Mouse (Mus musculus) embryonic facial prominence, embryonic 13.5 days (tissue): ENCODE data around the gene Zfpm1. TPM values are rescaled to one million over a fixed set of nuclear protein-coding genes. Genes with fewer than 3 reads are reported as not detected.

Experiments
- ATAC-seq: fragments of 200-750 bp; cut with Nextera tagmentation; 2 replicates; pipeline ENCODE4 v1.8.0; 2017; ENCODE audit warnings: low read depth; ENCODE audit not compliant: insufficient number of reproducible peaks, insufficient read depth, low FRiP score, low TSS enrichment
- H3K27ac ChIP-seq: fragments of 300-500 bp; sonication (generic); 2 replicates; pipeline ENCODE4 v1.5.1; 2015; ENCODE audit warnings: moderate library complexity, mild to moderate bottlenecking, inconsistent platforms
- H3K27me3 ChIP-seq: fragments of 300-500 bp; sonication (generic); 2 replicates; pipeline ENCODE4 v1.6.1; 2015; ENCODE audit warnings: mild to moderate bottlenecking, inconsistent platforms
- H3K36me3 ChIP-seq: fragments of 300-500 bp; sonication (generic); 2 replicates; pipeline ENCODE4 v1.6.1; 2015; ENCODE audit warnings: mild to moderate bottlenecking, inconsistent platforms
- H3K4me1 ChIP-seq: fragments of 300-500 bp; sonication (generic); 2 replicates; pipeline ENCODE4 v1.6.1; 2015; ENCODE audit warnings: inconsistent platforms
- H3K4me2 ChIP-seq: fragments of 300-500 bp; sonication (generic); 2 replicates; pipeline ENCODE4 v1.6.1; 2015; ENCODE audit warnings: moderate library complexity, mild to moderate bottlenecking, inconsistent platforms
- H3K4me3 ChIP-seq: fragments of 300-500 bp; sonication (generic); 2 replicates; pipeline ENCODE4 v1.5.1; 2015; ENCODE audit warnings: mild to moderate bottlenecking, inconsistent platforms
- H3K9ac ChIP-seq: fragments of 300-500 bp; sonication (generic); 2 replicates; pipeline ENCODE4 v1.6.1; 2015; ENCODE audit warnings: mild to moderate bottlenecking, inconsistent platforms
- H3K9me3 ChIP-seq: fragments of 300-500 bp; sonication (generic); 2 replicates; pipeline ENCODE4 v1.6.1; 2016; ENCODE audit warnings: inconsistent platforms
- WGBS: fragments of 180-500 bp; shearing (Covaris S2); methylation state at CpG from one replicate; pipeline ENCODE4 v1.1.7; 2015; ENCODE audit warnings: mixed read lengths; 5-methylcytosine and 5-hydroxymethylcytosine counted together
- polyA plus RNA-seq: library from polyadenylated mRNA; unstranded; fragments of >200 nt; fragmentation: Nextera tagmentation; extraction: Ambion mirVana; gene quantifications from 2 replicates; pipeline ENCODE4 v1.2.1, GENCODE M21; 2015

Zfpm1 gene
- polyA plus RNA-seq, 1 experiment from 2014 or later = 1.7 TPM

DNA sequence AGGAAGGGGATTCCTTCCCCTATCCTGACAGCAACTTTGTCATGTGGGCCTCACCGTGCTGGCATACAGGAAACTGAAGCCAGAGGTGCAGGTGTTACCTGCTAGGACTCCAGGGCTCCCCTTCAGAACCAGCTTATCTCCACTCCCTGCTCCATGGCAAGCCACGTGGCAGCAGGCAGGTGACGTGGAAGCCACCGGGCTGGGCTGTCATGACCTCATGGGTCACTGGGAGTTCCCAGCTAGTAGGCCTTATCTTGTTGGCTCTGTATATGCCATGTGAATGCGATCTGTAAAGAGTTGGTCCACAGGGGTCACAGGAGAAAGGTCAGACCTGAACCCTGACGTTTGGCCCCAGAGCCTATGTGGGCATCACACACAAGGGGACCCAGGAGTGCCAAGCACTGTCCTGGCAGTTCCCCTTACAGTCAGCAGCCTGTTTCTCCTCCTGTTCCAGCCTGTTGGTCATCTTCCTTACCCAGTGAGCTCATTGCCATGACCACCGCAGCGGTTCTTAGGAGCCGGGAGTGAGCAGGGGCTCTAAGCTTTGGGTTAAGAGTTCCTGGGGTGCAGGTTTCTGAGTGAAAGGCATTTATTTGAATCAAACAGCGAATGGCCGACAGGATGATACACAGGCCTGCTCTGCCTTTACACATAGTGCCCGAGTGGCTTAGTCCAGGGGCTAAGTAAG is 48.6 kb downstream of the Zfpm1 start:
- Histone ChIP-seq H3K4me2 (no peak overlapping the region), H3K27ac (peak overlapping the region; percentile 23; the same call in 1 of the 2 replicates), H3K9me3 (no peaks in the 10 kb centered on the region), H3K9ac (no peak overlapping the region), H3K4me1 (peaks cover 20% of the 10 kb centered on the region), H3K36me3 (peaks cover 17% of the 10 kb centered on the region), H3K27me3 (peaks cover 17% of the 10 kb centered on the region), H3K4me3 (no peak overlapping the region)
- 78% methylated on average over 12 of the region's 12 CpGs for WGBS
- ATAC-seq = no peak

DNA sequence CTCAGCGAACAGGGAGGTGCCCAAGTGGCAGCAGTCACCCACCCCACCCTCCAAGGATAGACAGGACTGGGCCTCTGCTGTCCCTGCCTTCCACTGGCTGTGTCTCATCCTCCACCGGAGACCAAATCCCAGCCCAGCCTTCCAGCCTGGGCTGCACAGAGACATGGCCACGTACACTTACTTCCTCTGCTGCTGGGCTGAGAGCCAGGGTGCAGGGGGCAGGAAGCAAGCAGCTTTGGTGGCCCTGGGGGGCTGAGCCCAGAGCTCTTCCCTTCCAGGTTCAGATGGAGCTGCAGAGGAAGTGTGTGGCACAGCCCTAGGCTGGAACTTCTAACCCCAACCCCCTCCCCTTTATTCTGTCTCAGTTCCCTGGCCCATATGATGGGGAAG is 49.2 kb downstream of the Zfpm1 start:
- Histone ChIP-seq H3K36me3 (peaks cover 18% of the 10 kb centered on the region), H3K27me3 (peaks cover 23% of the 10 kb centered on the region), H3K4me2 (no peak overlapping the region), H3K9ac (no peak overlapping the region), H3K9me3 (no peaks in the 10 kb centered on the region), H3K27ac (peak overlapping the region; percentile 23; the same call in 1 of the 2 replicates), H3K4me3 (no peak overlapping the region), H3K4me1 (peaks cover 21% of the 10 kb centered on the region)
- ATAC-seq = no peak
- WGBS = 66% methylated on average over 3 of the region's 3 CpGs

DNA sequence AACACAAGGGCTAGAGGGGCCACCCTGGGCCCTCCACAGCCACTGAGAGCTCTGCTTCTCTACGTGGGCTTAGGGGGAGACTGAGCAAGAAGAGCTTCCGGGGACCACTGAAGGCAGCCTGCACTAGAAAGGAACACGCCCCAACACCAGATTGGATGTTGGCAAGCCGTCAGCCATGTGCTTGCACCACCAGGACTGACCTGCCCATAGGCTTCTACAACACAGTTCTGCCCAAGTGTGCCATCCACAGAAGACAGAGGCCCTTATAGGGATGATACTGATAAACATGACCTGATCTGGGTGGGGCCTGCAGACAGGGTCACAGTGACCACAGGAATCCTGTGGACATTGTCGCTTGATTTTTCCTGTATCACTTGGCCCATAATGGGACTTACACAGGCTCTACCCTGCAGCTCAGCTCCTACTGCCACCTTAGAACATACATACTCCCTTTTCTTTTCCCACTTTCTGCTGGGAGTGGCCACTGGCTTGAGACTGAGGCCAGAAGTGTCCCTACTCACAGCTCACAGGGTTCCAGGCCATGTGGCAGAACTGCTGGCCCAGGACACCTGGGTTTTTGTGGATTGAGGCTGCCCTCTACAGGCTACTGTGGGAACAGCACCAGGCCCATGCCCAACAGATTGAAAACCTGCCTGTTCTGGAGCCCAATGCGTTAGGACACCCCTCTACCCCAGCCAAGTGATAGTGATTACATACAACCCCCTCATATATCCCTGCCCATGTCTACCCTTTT is 51.0 kb downstream of the Zfpm1 start:
- no peaks in the 10 kb centered on the region for H3K9me3 ChIP-seq
- H3K27me3 ChIP-seq = peaks cover 41% of the 10 kb centered on the region
- no peak overlapping the region for H3K4me2 ChIP-seq
- H3K36me3 ChIP-seq = peaks cover 18% of the 10 kb centered on the region
- H3K27ac ChIP-seq = no peak overlapping the region
- ATAC-seq = no peak
- 73% methylated on average over 6 of the region's 6 CpGs for WGBS
- peaks cover 23% of the 10 kb centered on the region for H3K4me1 ChIP-seq
- no peak overlapping the region for H3K9ac ChIP-seq
- no peak overlapping the region for H3K4me3 ChIP-seq

DNA sequence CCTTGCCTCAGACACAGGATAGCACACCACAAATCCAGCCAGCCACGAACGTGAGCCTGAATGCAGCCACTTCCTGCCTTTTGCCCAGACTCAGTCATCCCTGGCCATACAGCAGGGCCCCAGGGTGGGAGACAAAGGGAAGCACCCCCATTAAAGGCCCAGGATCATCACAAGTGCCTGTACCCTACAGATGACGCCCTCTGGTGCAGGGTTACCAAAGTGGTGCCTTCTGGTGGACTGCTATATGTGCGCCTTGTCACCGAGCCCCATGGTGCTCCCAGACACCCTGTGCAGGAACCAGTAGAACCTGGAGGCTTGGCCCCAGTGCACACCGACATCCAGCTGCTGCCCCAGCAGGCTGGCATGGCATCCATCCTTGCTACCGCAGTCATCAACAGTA is 51.6 kb downstream of the Zfpm1 start:
- peaks cover 47% of the 10 kb centered on the region for H3K27me3 ChIP-seq

DNA sequence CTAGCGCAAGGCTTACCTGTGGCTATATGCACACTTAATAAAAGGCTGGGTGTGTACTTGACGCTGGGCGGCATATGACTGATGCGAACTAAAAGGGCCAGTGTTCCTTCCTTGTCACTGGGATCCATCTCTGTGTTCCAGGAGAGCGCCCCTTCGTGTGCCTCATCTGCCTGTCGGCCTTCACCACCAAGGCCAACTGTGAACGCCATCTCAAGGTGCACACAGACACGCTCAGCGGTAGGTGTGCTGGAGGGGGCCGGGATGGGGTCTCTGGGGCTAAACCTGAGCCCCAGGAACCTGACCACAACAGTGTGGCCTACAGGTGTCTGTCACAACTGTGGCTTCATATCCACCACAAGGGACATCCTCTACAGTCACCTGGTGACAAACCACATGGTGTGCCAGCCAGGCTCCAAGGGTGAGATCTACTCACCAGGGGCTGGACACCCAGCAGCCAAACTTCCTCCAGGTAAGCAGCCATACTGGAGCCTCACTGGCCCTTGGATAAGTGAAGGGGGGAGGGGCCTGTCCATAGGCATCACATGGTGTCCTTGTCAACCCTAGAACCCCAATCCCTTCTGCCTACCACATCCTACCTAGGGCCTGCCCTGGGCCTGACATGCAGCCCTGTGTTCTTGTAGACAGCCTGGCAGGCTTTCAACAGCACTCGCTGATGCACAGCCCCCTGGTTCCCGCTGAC is 53.0 kb downstream of the Zfpm1 start:
- peaks cover 60% of the 10 kb centered on the region for H3K27me3 ChIP-seq
- H3K4me2 ChIP-seq = peak overlapping the region; percentile 92
- H3K9ac ChIP-seq = no peak overlapping the region
- H3K36me3 ChIP-seq = peaks cover 18% of the 10 kb centered on the region
- no peak for ATAC-seq
- H3K4me1 ChIP-seq = peaks cover 23% of the 10 kb centered on the region
- no peaks in the 10 kb centered on the region for H3K9me3 ChIP-seq
- peak overlapping the region; percentile 59; the same call in 1 of the 2 replicates for H3K4me3 ChIP-seq
- no peak overlapping the region for H3K27ac ChIP-seq
- 81% methylated on average over 13 of the region's 13 CpGs for WGBS

More for the DNA sequence above, 51.6 kb downstream of the Zfpm1 start:
- no peak overlapping the region for H3K4me3 ChIP-seq
- ATAC-seq = no peak
- peaks cover 18% of the 10 kb centered on the region for H3K36me3 ChIP-seq
- no peaks in the 10 kb centered on the region for H3K9me3 ChIP-seq
- H3K4me1 ChIP-seq = peaks cover 23% of the 10 kb centered on the region
- no peak overlapping the region for H3K9ac ChIP-seq
- 83% methylated on average over 7 of the region's 7 CpGs for WGBS
- no peak overlapping the region for H3K27ac ChIP-seq
- H3K4me2 ChIP-seq = no peak overlapping the region

DNA sequence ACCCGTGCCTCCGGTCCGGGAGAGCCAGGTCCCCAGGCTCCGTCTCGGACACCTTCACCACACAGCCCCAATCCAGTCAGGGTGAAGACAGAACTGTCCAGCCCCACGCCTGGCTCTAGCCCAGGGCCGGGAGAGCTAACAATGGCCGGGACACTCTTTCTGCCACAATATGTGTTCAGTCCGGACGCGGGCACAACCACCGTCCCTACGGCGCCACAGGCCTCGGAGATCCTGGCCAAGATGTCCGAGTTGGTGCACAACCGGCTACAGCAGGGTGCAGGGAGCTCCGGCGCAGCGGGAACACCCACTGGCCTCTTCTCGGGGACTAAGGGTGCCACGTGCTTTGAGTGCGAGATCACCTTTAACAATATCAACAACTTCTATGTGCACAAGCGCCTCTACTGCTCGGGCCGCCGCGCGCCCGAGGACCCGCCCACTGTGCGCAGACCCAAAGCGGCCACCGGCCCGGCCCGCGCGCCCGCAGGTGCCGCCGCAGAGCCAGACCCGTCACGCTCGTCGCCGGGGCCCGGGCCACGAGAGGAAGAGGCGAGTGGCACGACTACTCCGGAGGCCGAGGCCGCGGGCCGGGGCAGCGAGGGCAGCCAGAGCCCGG is 53.8 kb downstream of the Zfpm1 start:
- no peak for ATAC-seq
- Histone ChIP-seq H3K9ac (peak overlapping the region; percentile 69), H3K4me1 (peaks cover 23% of the 10 kb centered on the region), H3K4me3 (peak overlapping the region; percentile 59), H3K9me3 (no peaks in the 10 kb centered on the region), H3K27ac (0 out of 2 replicates have a peak overlapping the region, but pooled peaks have one; percentile 2), H3K4me2 (peak overlapping the region; percentile 92), H3K36me3 (peaks cover 18% of the 10 kb centered on the region), H3K27me3 (peaks cover 60% of the 10 kb centered on the region)
- 10% methylated on average over 57 of the region's 57 CpGs for WGBS

DNA sequence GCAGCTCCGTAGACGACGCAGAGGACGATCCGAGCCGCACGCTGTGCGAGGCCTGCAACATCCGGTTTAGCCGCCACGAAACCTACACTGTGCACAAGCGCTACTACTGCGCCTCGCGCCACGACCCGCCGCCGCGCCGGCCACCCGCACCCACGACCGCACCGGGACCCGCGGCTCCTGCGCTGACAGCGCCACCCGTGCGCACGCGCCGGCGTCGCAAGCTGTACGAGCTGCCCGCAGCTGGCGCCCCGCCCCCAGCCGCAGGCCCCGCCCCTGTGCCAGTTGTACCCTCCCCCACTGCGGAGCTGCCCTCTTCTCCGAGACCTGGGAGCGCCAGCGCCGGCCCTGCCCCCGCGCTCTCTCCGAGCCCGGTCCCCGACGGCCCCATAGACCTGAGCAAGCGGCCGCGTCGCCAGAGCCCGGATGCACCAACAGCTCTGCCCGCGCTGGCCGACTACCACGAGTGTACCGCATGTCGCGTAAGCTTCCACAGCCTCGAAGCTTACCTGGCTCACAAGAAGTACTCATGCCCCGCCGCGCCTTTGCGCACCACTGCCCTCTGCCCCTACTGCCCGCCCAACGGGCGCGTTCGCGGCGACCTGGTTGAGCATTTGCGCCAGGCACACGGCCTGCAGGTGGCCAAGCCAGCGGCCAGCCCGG is 54.4 kb downstream of the Zfpm1 start:
- Histone ChIP-seq H3K4me3 (peak overlapping the region; percentile 59), H3K27ac (no peak overlapping the region), H3K9ac (peak overlapping the region; percentile 69), H3K4me1 (peaks cover 18% of the 10 kb centered on the region), H3K4me2 (peak overlapping the region; percentile 92), H3K9me3 (no peaks in the 10 kb centered on the region), H3K27me3 (peaks cover 65% of the 10 kb centered on the region), H3K36me3 (peaks cover 18% of the 10 kb centered on the region)
- peak; percentile 61 for ATAC-seq
- WGBS = 3% methylated on average over 78 of the region's 81 CpGs

DNA sequence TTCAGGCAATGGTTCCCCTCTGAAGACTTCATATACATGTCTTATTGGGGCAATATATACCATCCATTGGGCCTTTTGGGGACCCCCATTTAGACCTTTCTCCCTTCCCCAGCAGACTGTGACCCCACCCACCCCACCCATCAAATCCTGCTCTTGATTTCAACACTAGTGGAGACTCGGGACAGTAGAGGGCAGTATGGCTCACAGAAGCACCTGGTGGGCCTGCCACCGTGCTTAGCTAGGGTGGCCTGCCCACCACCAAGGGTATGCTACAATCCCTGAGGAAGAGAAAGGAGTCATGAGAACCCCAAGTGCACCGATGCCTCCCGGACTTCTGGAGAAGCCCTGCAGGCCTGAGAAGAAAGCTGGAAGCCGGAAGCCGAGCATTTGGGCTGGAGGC is 56.9 kb downstream of the Zfpm1 start:
- no peak for ATAC-seq
- Histone ChIP-seq H3K27me3 (peaks cover 85% of the 10 kb centered on the region), H3K4me1 (peaks cover 41% of the 10 kb centered on the region), H3K27ac (no peak overlapping the region), H3K4me3 (no peak overlapping the region), H3K4me2 (no peak overlapping the region), H3K9me3 (no peaks in the 10 kb centered on the region), H3K36me3 (peaks cover 18% of the 10 kb centered on the region), H3K9ac (no peak overlapping the region)
- 53% methylated on average over 6 of the region's 6 CpGs for WGBS

DNA sequence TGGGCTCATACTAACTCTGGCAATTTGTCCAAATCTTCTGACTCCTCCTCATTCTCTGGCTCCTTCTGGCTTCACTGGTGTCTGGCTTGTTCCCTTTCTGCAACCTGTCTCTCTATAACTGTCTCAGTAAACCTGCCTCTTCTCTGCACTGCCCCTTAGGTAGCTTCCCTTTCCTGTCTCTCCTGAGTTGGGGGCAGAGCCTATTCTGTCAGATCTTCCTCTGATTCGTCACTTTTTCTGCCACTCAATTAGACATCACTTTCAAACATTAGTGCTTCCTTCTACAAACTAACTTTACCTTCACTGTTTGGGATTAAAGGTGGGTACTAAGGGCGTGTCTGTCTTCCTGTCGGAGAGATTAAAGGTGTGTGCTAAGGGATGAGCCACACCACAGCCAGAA is 58.8 kb downstream of the Zfpm1 start:
- Histone ChIP-seq H3K27ac (no peak overlapping the region), H3K4me2 (no peak overlapping the region), H3K9me3 (no peaks in the 10 kb centered on the region), H3K9ac (no peak overlapping the region), H3K4me1 (peaks cover 42% of the 10 kb centered on the region), H3K36me3 (no peaks in the 10 kb centered on the region; the same call in 1 of the 2 replicates), H3K27me3 (peaks cover 82% of the 10 kb centered on the region), H3K4me3 (no peak overlapping the region)
- ATAC-seq = no peak
- WGBS = 82% methylated on average over 3 of the region's 3 CpGs

DNA sequence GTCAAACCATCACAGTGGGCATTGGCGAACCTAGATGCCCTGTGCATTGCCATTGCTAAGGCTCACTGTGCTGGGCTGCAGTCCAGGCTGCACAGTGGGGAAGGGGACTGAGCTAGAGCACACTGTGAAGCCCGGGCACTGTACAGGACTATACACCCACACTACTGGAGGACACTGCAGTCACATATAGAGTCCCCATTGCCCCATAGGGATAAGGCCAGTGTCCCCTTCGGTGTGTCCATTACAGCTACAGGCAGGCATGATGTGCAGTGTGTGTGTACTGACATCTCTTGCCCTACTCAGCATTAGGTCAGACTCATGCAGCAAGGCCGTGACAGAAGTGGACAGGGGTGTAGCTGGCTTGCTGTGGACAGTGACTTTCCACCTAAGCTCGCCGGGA is 59.8 kb downstream of the Zfpm1 start:
- Histone ChIP-seq H3K9me3 (no peaks in the 10 kb centered on the region), H3K36me3 (no peaks in the 10 kb centered on the region; the same call in 1 of the 2 replicates), H3K27ac (no peak overlapping the region), H3K27me3 (peaks cover 73% of the 10 kb centered on the region), H3K4me3 (no peak overlapping the region), H3K4me2 (no peak overlapping the region), H3K4me1 (peaks cover 32% of the 10 kb centered on the region), H3K9ac (peak overlapping the region; percentile 17; the same call in 1 of the 2 replicates)
- ATAC-seq = no peak
- WGBS = 78% methylated on average over 6 of the region's 6 CpGs

DNA sequence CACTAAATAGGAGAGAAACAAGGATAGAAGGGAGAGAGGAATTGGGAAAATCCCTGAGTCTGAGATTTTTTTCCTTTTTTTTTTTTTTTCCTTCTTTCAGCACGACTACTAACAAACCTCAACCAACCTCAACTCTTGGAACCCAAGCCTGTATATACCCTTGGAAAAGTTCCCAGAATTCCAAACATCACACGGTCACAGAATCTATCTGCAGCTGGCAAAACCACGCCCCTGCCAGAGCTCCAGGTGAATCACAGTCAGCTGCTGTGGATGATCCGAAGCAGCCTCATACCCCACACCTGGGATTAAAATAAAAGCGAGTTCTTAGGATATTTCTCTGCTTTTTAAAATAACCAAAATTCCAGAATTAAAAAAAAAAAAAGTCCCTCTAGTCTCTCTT is 60.4 kb downstream of the Zfpm1 start:
- peaks cover 67% of the 10 kb centered on the region for H3K27me3 ChIP-seq
- no peak overlapping the region; the same call in 1 of the 2 replicates for H3K4me2 ChIP-seq

More for the DNA sequence above, 60.4 kb downstream of the Zfpm1 start:
- Histone ChIP-seq H3K4me3 (no peak overlapping the region), H3K4me1 (peaks cover 31% of the 10 kb centered on the region), H3K27ac (no peak overlapping the region), H3K9ac (no peak overlapping the region), H3K9me3 (no peaks in the 10 kb centered on the region), H3K36me3 (no peaks in the 10 kb centered on the region; the same call in 1 of the 2 replicates)
- WGBS = 26% methylated on average over 5 of the region's 5 CpGs
- no peak for ATAC-seq
